Mouse (Mus musculus) colon, adult 2 months (tissue): ENCODE data around the gene Tm4sf19. TPM values are rescaled to one million over a fixed set of nuclear protein-coding genes. Genes with fewer than 3 reads are reported as not detected.

Source experiments
- polyA plus RNA-seq: library from polyadenylated mRNA; depleted of rRNA; stranded (reverse); fragments of >200 nt; gene quantifications from 2 replicates; pipeline ENCODE4 v1.2.3, GENCODE M21; 2012; rRNA removed

Gene Tm4sf19
- 0.12 and 0.37 TPM in 2 replicates for polyA plus RNA-seq

GRCm38 (mm10) chr16:32400267-32400666 lies at the start of gene Tm4sf19:
Gene Tm4sf19, plus strand, starts transcription at chr16:32400506.

GRCm38 (mm10) chr16:32419517-32420483 lies 19.5 kb downstream of the Tm4sf19 start, which contains the start of gene Tctex1d2:
Gene Tctex1d2, plus strand, starts transcription at chr16:32419702.

GRCm38 (mm10) chr16:32430474-32431046 lies 30.3 kb downstream of the Tm4sf19 start, which contains the start of gene Pcyt1a:
Gene Pcyt1a, plus strand, starts transcription at chr16:32430921.

Other genes starting within 250 kb of the Tm4sf19 start
- 9.7 and 10.0 TPM in 2 replicates for gene Nrros, start 234.9 kb upstream of the Tm4sf19 start, polyA plus RNA-seq
- not detected in 2 replicates for gene Bex6, start 220.7 kb upstream of the Tm4sf19 start, polyA plus RNA-seq
- 4.0 and 4.5 TPM in 2 replicates for gene Fbxo45, start 153.3 kb upstream of the Tm4sf19 start, polyA plus RNA-seq
- 3.0 and 3.3 TPM in 2 replicates for gene Wdr53, start 153.3 kb upstream of the Tm4sf19 start, polyA plus RNA-seq
- gene Smco1, start 129.0 kb upstream of the Tm4sf19 start, polyA plus RNA-seq: not detected in 2 replicates
- 8.0 and 10.4 TPM in 2 replicates for gene Rnf168, start 123.0 kb upstream of the Tm4sf19 start, polyA plus RNA-seq
- 5.5 and 7.8 TPM in 2 replicates for gene Ubxn7, start 68.2 kb upstream of the Tm4sf19 start, polyA plus RNA-seq
- 1.0 and 1.5 TPM in 2 replicates for gene Tctex1d2, start 19.2 kb downstream of the Tm4sf19 start, polyA plus RNA-seq
- gene Pcyt1a, start 30.4 kb downstream of the Tm4sf19 start, polyA plus RNA-seq: 22.7 and 30.3 TPM in 2 replicates
- 14.4 and 76.4 TPM in 2 replicates for gene Slc51a, start 87.4 kb downstream of the Tm4sf19 start, polyA plus RNA-seq
- gene Zdhhc19, start 95.8 kb downstream of the Tm4sf19 start, polyA plus RNA-seq: 0.24 TPM in 1 of 2 replicates, not detected in the other
- 6.8 and 7.8 TPM in 2 replicates for gene Tfrc, start 208.4 kb downstream of the Tm4sf19 start, polyA plus RNA-seq
- 185 and 246 TPM in 2 replicates for gene Tnk2, start 243.4 kb downstream of the Tm4sf19 start, polyA plus RNA-seq